Mouse (Mus musculus): ENCODE data around the gene Rbmxl1. TPM values are rescaled to one million over a fixed set of nuclear protein-coding genes. Genes with fewer than 3 reads are reported as not detected.
"Not testable (repeated sequence)": the region's sequence is repeated elsewhere in the genome, so short reads cannot be mapped to it uniquely, and the experiment has no call there.

Gene Rbmxl1
- 22.7 and 25.5 TPM in 2 replicates for polyA plus RNA-seq (2012; rRNA removed)

DNA sequence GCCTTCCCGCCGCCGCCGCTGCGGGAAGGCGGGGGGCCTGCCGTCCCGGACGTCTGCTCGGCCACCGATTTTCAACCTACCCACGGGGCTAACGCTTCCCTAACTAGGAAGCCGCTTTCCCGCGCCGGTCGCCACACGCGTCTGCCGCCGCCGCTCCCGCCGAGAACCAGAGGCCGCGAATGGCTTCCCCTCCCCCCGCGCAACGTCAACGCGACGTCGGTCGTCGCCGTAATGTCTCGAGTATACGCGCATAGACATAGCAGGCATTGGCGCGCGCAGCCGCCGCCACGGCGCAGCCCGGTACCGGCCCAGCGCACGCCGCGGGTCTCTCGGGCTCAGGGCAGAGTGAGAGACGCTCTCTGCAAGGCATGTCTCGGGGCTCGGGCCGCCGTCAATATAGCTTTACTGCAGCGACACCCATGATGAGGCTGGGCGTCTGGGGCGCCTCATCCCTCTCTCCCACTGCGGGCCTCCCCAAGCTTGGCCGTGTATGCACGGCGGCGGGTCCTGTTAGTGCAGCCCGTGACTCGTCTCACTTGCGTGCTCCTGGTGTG is at the start of gene Rbmxl1:
Gene Rbmxl1 (minus strand): TSS at position 180 of the 554 bp plus-strand sequence.
- no peak for DNase-seq (ENCODE audit: low read depth)

- no peak for DNase-seq (ENCODE audit: low read depth)
Measured at GRCm38 (mm10) chr8:78556773-78557434, 48.2 kb upstream of the Rbmxl1 start.

DNA sequence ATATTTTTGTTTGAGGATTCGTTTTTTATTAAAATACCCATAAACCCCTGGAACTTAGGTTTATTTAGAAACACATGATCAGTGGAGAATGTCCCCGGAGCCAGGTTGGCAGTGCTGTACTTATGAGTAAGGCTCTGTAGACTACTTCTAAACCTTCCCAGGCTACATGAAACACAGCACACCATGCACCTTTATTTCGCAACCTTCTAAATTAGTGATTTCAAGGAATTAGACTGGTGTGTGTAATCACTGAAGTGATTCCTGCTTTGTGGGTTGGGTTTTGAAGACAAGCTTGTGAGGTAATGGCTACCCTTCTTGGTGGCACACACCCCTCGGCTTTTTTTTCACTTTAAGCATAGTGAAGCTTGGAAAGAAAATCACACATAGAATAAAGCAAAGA is 47.1 kb upstream of the Rbmxl1 start:
- peak; percentile 40 for DNase-seq (ENCODE audit: low read depth)

DNA sequence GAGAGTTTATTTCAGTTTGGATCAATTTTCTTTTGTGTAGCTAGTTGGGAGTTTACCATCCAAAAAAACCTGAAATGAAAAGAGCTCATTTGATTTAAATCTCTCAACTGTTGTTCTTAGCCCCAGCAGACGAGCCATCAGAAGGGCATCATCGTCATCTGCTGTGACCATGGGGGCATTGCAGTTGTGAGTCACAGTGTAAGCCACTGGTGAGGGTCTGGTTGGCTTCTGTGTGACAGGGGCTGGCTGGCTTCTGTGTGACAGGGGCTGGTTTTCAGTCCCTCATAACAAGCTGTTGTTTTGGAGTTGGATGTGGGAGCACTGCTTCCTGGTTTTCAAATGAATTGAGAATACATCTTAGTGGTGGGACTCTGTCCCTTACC is 42.0 kb upstream of the Rbmxl1 start:
- DNase-seq (ENCODE audit: low read depth) = no peak

DNA sequence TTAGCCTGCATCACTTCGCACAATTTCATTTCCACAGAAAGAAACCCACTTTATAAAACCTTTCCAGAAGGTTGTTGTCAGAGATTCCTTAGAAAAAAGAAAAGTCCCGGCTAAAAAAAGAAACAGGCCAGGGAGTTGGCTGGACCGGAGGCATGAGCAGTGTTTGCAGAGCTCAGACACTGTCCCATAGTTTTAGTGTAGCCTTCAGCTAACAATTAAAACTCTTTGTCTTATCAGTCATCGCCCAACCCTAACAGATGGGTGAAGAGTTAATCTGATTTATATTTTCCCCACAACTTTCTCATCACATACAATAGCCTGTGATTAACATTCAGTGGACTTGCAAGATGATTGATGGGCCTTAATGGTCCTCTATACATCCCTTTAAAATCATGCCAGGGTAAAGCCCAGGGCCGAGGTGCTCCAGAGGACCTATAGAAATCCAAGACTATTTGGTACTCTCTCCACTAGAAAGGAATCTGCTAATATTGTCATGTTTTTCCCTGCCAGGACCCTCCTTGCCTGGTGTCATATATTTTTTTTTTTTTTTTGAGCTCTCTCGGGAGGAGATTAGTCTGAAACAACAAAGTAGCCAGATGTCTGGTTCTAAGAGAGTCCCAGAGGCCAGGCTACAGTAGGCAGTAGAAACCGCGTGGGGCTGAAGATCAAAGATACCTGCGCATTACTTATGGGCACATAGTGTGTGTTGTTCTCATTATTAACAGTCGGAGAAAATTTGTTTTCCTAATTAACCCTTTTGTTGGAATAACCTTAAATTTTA is 41.5 kb upstream of the Rbmxl1 start:
- no peak for DNase-seq (ENCODE audit: low read depth)

DNA sequence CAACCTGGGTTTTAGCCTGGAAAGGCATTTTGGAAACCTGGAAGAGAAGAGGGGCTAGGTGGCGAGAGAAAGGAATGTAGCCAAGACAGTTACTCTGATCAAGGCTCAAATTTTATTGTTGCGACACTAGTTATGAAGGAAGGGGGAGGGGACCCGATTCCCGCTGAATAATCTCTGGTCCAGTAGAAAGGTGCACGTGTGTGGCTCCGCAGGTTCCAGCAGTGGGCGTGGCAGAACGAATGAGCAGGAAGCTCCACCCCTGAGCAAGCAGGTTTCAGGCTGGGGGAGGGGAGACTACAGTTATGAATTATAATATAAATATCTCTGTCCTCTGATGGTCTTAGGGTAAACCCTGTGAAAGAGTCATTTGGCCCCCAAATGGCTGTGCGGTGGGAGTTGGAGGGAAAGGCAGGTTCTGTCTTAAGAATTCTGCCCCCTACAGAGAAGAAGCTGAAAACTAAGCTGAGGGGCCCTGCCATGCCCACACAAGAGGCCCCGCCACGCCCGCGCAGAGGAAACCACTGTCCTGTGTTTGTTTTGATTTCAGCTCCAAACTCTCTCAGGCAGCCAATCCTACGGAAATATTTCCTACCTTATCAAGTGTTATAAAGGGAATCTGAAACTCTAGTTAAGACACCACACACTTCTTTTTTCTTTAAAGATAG is 36.6 kb upstream of the Rbmxl1 start:
- not testable (repeated sequence) for DNase-seq (ENCODE audit: low read depth)

- DNase-seq (ENCODE audit: low read depth) = no peak
Measured at GRCm38 (mm10) chr8:78544545-78544944, 35.8 kb upstream of the Rbmxl1 start.

DNA sequence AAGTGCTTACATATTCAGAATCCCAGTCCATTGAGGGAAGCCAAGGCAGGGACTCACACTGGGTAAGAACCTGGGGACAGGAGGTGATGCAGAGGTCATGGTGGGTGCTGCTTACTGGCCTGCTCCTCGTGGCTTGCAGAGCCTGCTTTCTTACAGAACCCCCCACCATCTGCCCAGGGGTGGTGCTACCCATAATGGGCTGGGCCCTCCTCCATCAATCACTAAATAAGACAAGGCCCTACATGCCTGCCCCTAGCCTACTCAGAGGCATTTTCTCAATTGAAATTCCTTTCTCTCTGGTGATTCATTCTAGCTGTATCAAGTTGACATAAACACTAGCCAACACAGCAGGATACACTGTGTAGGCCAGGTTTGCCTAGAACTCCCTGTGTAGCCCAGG is 34.9 kb upstream of the Rbmxl1 start:
- DNase-seq (ENCODE audit: low read depth) = no peak

DNA sequence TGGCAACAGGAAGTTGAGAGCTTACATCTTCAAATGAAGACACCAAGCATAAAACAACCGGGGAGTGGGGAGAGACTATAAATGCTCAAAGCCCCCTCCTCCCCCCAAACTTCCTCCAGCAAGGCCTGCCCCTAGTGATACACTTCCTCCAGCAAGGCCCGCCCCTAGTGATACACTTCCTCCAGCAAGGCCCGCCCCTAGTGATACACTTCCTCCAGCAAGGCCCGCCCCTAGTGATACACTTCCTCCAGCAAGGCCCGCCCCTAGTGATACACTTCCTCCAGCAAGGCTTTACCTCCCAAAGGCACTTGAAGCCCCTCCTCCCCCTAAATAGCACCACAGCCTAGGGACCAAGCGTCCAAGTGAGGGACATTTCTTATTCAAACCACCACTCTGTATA is 34.0 kb upstream of the Rbmxl1 start:
- DNase-seq (ENCODE audit: low read depth) = not testable (repeated sequence)

DNA sequence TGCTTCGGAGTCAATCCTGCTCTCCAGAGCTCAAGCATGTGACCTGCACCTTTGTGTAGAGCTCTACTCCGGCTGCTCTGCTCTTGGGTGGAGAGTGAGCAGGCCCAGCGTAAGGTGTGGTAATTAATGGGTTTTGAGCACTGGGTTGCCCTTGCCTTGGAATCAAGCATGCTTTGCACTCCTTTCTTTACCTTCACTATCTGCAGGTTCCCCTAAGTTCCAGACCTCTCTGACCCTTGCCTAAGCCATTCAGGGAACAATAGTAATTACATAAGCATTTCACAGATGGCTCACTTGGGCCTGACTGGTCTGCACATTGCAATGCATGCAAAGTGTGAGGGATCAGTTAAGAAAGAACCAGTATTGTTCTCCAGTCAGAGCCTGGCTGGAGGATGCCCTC is 29.1 kb upstream of the Rbmxl1 start:
- DNase-seq (ENCODE audit: low read depth) = no peak

GRCm38 (mm10) chr8:78536716-78537115 is 28.0 kb upstream of the Rbmxl1 start:
- DNase-seq (ENCODE audit: low read depth) = no peak

GRCm38 (mm10) chr8:78533981-78534380 is 25.3 kb upstream of the Rbmxl1 start:
- no peak for DNase-seq (ENCODE audit: low read depth)

DNA sequence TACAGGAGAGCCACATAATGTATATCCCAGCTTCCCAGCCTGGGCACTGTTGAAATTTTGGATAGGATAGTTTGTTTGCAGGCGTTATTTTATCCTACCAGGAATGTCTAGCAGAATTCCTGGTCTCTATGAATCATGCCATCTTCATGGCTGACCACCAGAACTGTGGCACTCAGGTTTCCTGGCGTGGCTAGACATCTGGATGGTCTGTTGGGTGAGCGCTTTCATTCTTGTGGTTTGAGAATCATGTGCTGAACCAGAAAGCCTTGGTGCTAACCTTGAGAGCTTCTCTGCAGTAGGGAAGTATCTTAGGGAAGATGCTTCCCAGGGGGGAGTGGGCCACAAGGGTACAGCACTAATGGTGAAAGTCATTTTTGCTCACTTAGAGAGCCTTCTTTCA is 6.4 kb upstream of the Rbmxl1 start:
- DNase-seq (ENCODE audit: low read depth) = no peak

DNA sequence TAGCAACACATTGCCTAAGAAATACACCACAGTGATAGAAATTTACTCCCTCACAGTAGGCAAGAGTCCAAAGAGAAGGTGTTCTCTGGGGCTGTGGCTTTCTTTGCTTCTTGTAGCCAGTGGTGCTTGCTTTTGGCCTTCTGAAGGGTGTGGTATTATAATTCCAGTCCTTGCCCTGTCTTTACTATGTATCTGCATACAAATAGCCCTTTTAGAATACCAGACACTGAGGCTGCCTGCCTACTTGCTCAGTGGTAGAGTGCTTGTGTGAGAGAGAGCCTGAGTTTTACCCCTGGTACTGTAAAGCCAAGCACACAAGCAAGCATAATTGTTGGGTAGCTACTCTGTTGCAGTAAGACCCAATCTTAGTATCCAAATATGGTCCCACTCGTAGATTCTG is 6.0 kb upstream of the Rbmxl1 start:
- DNase-seq (ENCODE audit: low read depth) = peak; percentile 28

DNA sequence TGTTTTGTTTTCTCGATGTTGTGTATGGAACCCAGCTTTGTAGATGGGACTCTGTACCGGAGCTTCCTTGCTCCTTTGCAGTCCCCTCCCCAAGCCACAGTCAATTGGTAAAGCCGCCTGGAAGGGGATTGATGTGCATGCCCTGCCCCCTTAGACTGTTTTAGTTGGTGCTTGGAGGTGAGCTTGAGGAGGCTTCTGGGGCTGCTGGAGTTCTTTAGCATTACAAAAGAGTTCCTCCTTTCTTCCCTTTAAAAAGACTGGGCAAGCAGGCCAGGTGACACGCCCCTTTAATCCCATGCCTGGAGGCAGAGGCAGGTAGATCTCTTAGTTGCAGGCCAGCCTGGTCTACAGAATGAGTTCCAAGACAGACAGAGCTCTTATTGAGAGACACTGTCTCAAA is 4.4 kb upstream of the Rbmxl1 start:
- peak; percentile 31 for DNase-seq (ENCODE audit: low read depth)

GRCm38 (mm10) chr8:78510926-78511325 is 2.2 kb upstream of the Rbmxl1 start:
- no peak for DNase-seq (ENCODE audit: low read depth)

DNA sequence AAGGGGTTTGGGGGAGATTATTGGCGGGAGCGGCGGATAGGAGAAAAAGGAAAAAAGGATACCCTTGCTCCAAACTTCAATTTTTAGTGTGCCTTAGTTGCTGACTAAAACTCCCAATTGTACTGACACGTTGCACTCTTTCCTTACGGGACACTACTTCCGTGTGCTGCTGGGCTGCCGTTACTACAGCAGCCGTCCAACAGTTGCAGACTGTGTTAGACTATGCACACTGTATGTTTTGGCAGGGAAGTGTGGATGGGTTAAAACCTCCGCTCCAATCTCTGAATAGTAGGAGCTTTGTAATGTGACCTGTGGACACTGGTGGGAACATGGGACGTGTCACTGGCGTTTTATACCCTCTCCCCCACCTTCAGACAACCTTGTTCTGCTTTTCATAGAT is 1.4 kb upstream of the Rbmxl1 start:
- peak; percentile 12 for DNase-seq (ENCODE audit: low read depth)

- DNase-seq (ENCODE audit: low read depth) = peak; percentile 16
Measured at GRCm38 (mm10) chr8:78509273-78510031, 754 bp upstream of the Rbmxl1 start, which contains the start of gene Slc10a7. TSS of gene Slc10a7 (plus strand) at chr8:78509346.

GRCm38 (mm10) chr8:78507979-78508718 is 549 bp downstream of the Rbmxl1 start:
- peak; percentile 12 for DNase-seq (ENCODE audit: low read depth)

DNA sequence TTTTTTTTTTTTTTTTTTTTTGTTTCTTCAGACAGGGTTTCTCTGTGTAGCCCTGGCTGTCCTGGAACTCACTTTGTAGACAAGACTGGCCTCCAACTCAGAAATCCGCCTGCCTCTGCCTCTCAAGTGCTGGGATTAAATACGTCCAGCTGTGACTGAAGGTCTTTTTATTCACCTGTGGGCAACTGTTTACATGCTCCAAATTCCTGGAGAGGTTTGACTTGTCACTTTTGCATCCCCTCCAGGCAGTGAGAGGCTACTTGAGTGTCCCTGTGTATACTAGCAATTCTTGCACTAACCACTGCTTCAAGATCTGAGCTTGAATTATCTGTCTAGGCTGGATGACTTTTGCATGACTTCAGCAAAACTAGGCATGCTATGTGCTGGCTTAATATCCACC is 6.0 kb downstream of the Rbmxl1 start:
- no peak for DNase-seq (ENCODE audit: low read depth)

- DNase-seq (ENCODE audit: low read depth) = not testable (repeated sequence)
Measured at GRCm38 (mm10) chr8:78496273-78496672, 12.4 kb downstream of the Rbmxl1 start.

All from gonadal fat pad, adult 2 months (tissue).